Mouse (Mus musculus): ENCODE data around the gene Rapgef1.

DNA sequence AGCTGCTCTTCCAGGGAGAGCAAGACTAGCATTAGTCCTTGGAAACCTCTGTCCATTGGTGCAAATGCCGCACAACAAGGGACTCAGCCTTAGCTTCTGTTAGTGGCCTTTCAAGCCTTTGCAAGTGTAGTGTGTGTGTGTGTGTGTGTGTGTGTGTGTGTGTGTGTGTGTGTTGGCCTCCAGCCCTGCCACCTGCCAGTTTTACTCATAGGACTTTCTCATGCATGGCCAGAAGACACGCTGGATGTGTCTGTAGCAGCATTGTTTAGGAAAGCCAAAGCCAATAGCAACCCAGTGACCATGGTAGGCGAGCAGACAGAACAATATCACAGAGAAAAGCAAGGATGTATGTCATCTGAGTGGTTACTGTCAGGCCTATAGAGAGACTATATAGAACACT is 52.3 kb downstream of the Rapgef1 start:
- TF ChIP-seq CTCF (IDR thresholded peaks at IDR 0.05; ENCODE audit: extremely low read depth, insufficient read depth, low read length), result no peak
- TF ChIP-seq POLR2A (IDR thresholded peaks at IDR 0.05; ENCODE audit: extremely low read depth, insufficient read depth, low read length), result no peak

All from cortical plate, adult 2 months (tissue).